ENCODE assay signal across 11 mouse cellular contexts in genomic region chr12:27065011-27065517, GRCm38 (mm10).
A peak's percentile ranks its signal among the peaks of the same experiment; 100 is the strongest.
DNase-seq lines count a peak whose midpoint lies in the region; ATAC-seq and TF ChIP-seq lines count a peak whose summit lies in the region.
"Had no signal": no experiment of that assay in that cellular context is flagged by ENCODE, and none has a peak within 500 bp of the region (broad histone marks: within the 10 kb centered on the region; RNA-seq: fewer than 3 reads in every experiment).

No protein-coding gene starts in this region.

- no peaks in the 10 kb centered on the region for H3K9me3 ChIP-seq in forebrain, embryonic 16.5 days (ENCODE audit: control insufficient read depth, low read length)
- H3K9me3 ChIP-seq in midbrain, embryonic 14.5 days (ENCODE audit: control insufficient read depth, low read length), result no peaks in the 10 kb centered on the region
- no peaks in the 10 kb centered on the region for H3K9me3 ChIP-seq in stomach, postnatal 0 days (ENCODE audit: control insufficient read depth, low read length)
- H3K9me3 ChIP-seq: embryonic facial prominence, embryonic 12.5 days had no signal

- no peaks in the 10 kb centered on the region for H3K27me3 ChIP-seq in forebrain, embryonic 16.5 days (replicated peaks; ENCODE audit: control insufficient read depth, insufficient read depth, low read length)
- no peaks in the 10 kb centered on the region for H3K27me3 ChIP-seq in midbrain, embryonic 14.5 days (ENCODE audit: control insufficient read depth, insufficient read depth, low read length)
- no peaks in the 10 kb centered on the region for H3K27me3 ChIP-seq in stomach, postnatal 0 days (ENCODE audit: control insufficient read depth, insufficient read depth, low read length)
- H3K27me3 ChIP-seq: embryonic facial prominence, embryonic 12.5 days had no signal

- TF ChIP-seq CTCF in brain, embryonic 14.5 days (IDR thresholded peaks at IDR 0.05; ENCODE audit: borderline replicate concordance, extremely low read depth, insufficient read depth, insufficient read length), result no peak
- TF ChIP-seq CTCF in stomach, postnatal 0 days (IDR thresholded peaks at IDR 0.05; ENCODE audit: low read depth), result no peak

- TF ChIP-seq POLR2A in brain, embryonic 14.5 days (IDR thresholded peaks at IDR 0.05; ENCODE audit: borderline replicate concordance, extremely low read depth, insufficient read depth, insufficient read length, poor library complexity, severe bottlenecking), result 0 out of 2 replicates have a peak, but pooled peaks have one; percentile 7

- ATAC-seq in forebrain, embryonic 16.5 days, result peak; percentile 89
- peak; percentile 82 for ATAC-seq in midbrain, embryonic 14.5 days (ENCODE audit: low FRiP score, low TSS enrichment)
- ATAC-seq in stomach, postnatal 0 days (ENCODE audit: low FRiP score, low TSS enrichment), result no peak

- H3K36me3 ChIP-seq in forebrain, embryonic 16.5 days (ENCODE audit: control insufficient read depth, insufficient read depth), result no peaks in the 10 kb centered on the region
- no peaks in the 10 kb centered on the region for H3K36me3 ChIP-seq in midbrain, embryonic 14.5 days (ENCODE audit: control insufficient read depth, insufficient read depth, low read length)
- H3K36me3 ChIP-seq in stomach, postnatal 0 days (ENCODE audit: control insufficient read depth, insufficient read depth, low read length), result no peaks in the 10 kb centered on the region
- H3K36me3 ChIP-seq: embryonic facial prominence, embryonic 12.5 days had no signal

- no peak for TF ChIP-seq EP300 in stomach, postnatal 0 days (optimal IDR thresholded peaks at IDR 0.05)

- H3K4me3 ChIP-seq in forebrain, embryonic 16.5 days (replicated peaks; ENCODE audit: low read length), result peak overlapping the region; percentile 6; the same call in 1 of the 2 replicates
- peak overlapping the region; percentile 0; the same call in 1 of the 2 replicates for H3K4me3 ChIP-seq in midbrain, embryonic 14.5 days (replicated peaks; ENCODE audit: low read depth, low read length)
- H3K4me3 ChIP-seq in stomach, postnatal 0 days (ENCODE audit: low read depth, low read length), result no peak overlapping the region
- H3K4me3 ChIP-seq: embryonic facial prominence, embryonic 12.5 days; gastrocnemius, adult 2 months had no signal

- peak overlapping the region; percentile 39 for H3K4me2 ChIP-seq in forebrain, embryonic 16.5 days (ENCODE audit: low read length)
- H3K4me2 ChIP-seq in midbrain, embryonic 14.5 days (ENCODE audit: low read length), result peak overlapping the region; percentile 62
- H3K4me2 ChIP-seq in stomach, postnatal 0 days (replicated peaks; ENCODE audit: low read depth), result no peak overlapping the region
- H3K4me2 ChIP-seq: embryonic facial prominence, embryonic 12.5 days had no signal

- peaks cover 53% of the 10 kb centered on the region for H3K4me1 ChIP-seq in forebrain, embryonic 16.5 days (replicated peaks; ENCODE audit: control insufficient read depth, insufficient read depth, low read length)
- peaks cover 59% of the 10 kb centered on the region for H3K4me1 ChIP-seq in midbrain, embryonic 14.5 days (ENCODE audit: control insufficient read depth, insufficient read depth, low read length)
- 0 out of 2 replicates have a peak, but pooled peaks cover 3% of the 10 kb centered on the region for H3K4me1 ChIP-seq in stomach, postnatal 0 days (replicated peaks; ENCODE audit: control insufficient read depth, insufficient read depth)

- peak; percentile 50 for DNase-seq in Muller cell, postnatal 12 days (ENCODE audit: inconsistent ontology term)
- peak; percentile 98 for DNase-seq in brain, embryonic 14.5 days (ENCODE audit: low read depth)
- DNase-seq in midbrain, embryonic 14.5 days, result peak; percentile 83
- DNase-seq in stomach, postnatal 0 days (ENCODE audit: low spot score), result no peak
- no peak for DNase-seq in lung, adult 18-20 months
- DNase-seq in kidney, postnatal 25 days, result no peak
- no peak for DNase-seq in adipocyte (ENCODE audit: low spot score)
- DNase-seq: gastrocnemius, adult 2 months; kidney, postnatal 36 days had no signal

- 9% methylated on average over 9 of the region's 9 CpGs for WGBS in forebrain, embryonic 16.5 days
- WGBS in midbrain, embryonic 14.5 days, result 3% methylated on average over 9 of the region's 9 CpGs
- WGBS in stomach, postnatal 0 days, result 53% methylated on average over 9 of the region's 9 CpGs

- H3K27ac ChIP-seq in forebrain, embryonic 16.5 days (ENCODE audit: low read length), result peak overlapping the region; percentile 98
- peak overlapping the region; percentile 87 for H3K27ac ChIP-seq in midbrain, embryonic 14.5 days (replicated peaks; ENCODE audit: low read depth, low read length)
- H3K27ac ChIP-seq in stomach, postnatal 0 days (replicated peaks), result no peak overlapping the region
- H3K27ac ChIP-seq: gastrocnemius, adult 2 months had no signal

- peak overlapping the region; percentile 43 for H3K9ac ChIP-seq in forebrain, embryonic 16.5 days (replicated peaks; ENCODE audit: low read depth, low read length)
- H3K9ac ChIP-seq in midbrain, embryonic 14.5 days (replicated peaks; ENCODE audit: low read length), result no peak overlapping the region; the same call in 1 of the 2 replicates
- no peak overlapping the region for H3K9ac ChIP-seq in stomach, postnatal 0 days (ENCODE audit: low read length)
- H3K9ac ChIP-seq: embryonic facial prominence, embryonic 12.5 days had no signal

Comparison
In these comparisons a context has a peak if more than half of its experiments do, and no peak if none do; other contexts are left out.
1. DNase-seq: peak in Muller cell, postnatal 12 days (single experiment), brain, embryonic 14.5 days (single experiment) and midbrain, embryonic 14.5 days (single experiment); none in stomach, postnatal 0 days (single experiment), lung, adult 18-20 months (0 of 2), kidney, postnatal 25 days (0 of 2) and adipocyte (single experiment).